Mouse (Mus musculus) brain, embryonic 14.5 days (tissue): Measurements from ENCODE around the gene Fkbp4.

Experiments used
- CTCF ChIP-seq: fragments of 200-500 bp; IDR thresholded peaks from 2 replicates; pipeline ENCODE4 v1.5.1; 2012; ENCODE audit warnings: inconsistent platforms, mild to moderate bottlenecking, moderate library complexity, borderline replicate concordance; ENCODE audit not compliant: insufficient read depth, insufficient read length; ENCODE audit errors: extremely low read depth
- POLR2A ChIP-seq: fragments of 200-500 bp; IDR thresholded peaks from 2 replicates; pipeline ENCODE4 v1.6.1; 2012; ENCODE audit warnings: mild to moderate bottlenecking, inconsistent platforms, borderline replicate concordance; ENCODE audit not compliant: poor library complexity, insufficient read depth, insufficient read length, severe bottlenecking; ENCODE audit errors: extremely low read depth

DNA sequence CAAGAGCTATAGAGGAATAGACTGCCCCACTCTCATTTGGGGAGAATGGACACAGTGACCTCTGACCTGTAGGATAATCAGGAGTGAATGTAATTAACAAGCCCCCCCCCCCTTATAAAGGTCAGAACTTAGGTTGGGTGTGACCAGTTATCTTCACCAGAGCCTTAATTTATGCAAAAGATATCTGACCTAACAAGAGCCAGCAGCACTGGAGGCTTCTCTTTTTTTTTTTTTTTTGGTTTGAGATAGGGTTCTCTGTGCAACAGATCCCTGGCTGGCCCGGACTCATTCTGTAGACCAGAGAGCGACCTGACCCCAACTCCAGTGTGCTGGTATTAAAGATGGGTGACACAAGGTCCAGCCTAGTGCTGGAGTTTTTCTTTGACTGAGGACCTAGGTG, 9.2 kb downstream of the Fkbp4 start:
- TF ChIP-seq CTCF (no peak), POLR2A (no peak)
